Mouse (Mus musculus) CH12.LX (cell line): ENCODE measurements around the gene Best3. TPM values are rescaled to one million over a fixed set of nuclear protein-coding genes. Genes with fewer than 3 reads are reported as not detected.

Experiments used
- DNase-seq: peaks from one replicate; pipeline ENCODE4 v3.0.0-alpha.2; 2013; ENCODE audit errors: extremely low read depth
- H3K27ac ChIP-seq: 2 replicates; pipeline ENCODE4 v1.5.1; 2012; ENCODE audit warnings: low read depth, mild to moderate bottlenecking, control low read depth, moderate library complexity; ENCODE audit not compliant: insufficient read depth
- H3K27me3 ChIP-seq: replicated peaks from 2 replicates; pipeline ENCODE3; 2012; ENCODE audit warnings: inconsistent platforms
- H3K36me3 ChIP-seq, 2 experiments: replicated peaks in 1 of 2; 2 replicates each; pipeline versions ENCODE3 to v1.6.1; 2012; ENCODE audit warnings: inconsistent platforms in 1 of 2, low read length in 1 of 2, mild to moderate bottlenecking in 1 of 2, mixed read lengths in 1 of 2, moderate library complexity in 1 of 2; ENCODE audit not compliant: control insufficient read depth in 1 of 2, insufficient read depth in 1 of 2
- H3K4me1 ChIP-seq, 2 experiments: 2 replicates each; pipeline ENCODE4 v1.6.1; 2012; ENCODE audit warnings: inconsistent platforms in 1 of 2, moderate library complexity in 1 of 2; ENCODE audit not compliant: insufficient read depth in 2 of 2, control insufficient read depth in 1 of 2
- H3K4me2 ChIP-seq: 2 replicates; pipeline ENCODE4 v1.6.1; 2012; ENCODE audit warnings: low read depth, mild to moderate bottlenecking, control low read depth; ENCODE audit not compliant: poor library complexity, insufficient read depth, severe bottlenecking
- H3K4me3 ChIP-seq, 3 experiments: fragments of 150-350 bp in 1 of 3; sonication (generic) in 1 of 3; replicated peaks in 1 of 3; 2 replicates each; pipeline versions ENCODE3 to v1.5.1; 2011 to 2012; ENCODE audit warnings: low read depth in 2 of 3, low read length in 2 of 3, mild to moderate bottlenecking in 2 of 3, moderate library complexity in 2 of 3, control low read depth in 1 of 3, improper control_type of control experiment in 1 of 3, inconsistent platforms in 1 of 3, mixed read lengths in 1 of 3; ENCODE audit not compliant: poor library complexity in 1 of 3
- H3K79me2 ChIP-seq: replicated peaks from 2 replicates; pipeline ENCODE4 v1.6.1; 2012; ENCODE audit warnings: mild to moderate bottlenecking, moderate library complexity; ENCODE audit not compliant: control insufficient read depth, poor library complexity, insufficient read depth, severe bottlenecking; ENCODE audit errors: extremely low read depth
- H3K9ac ChIP-seq: 2 replicates; pipeline ENCODE4 v1.6.1; 2012; ENCODE audit warnings: low read depth, mild to moderate bottlenecking, control low read depth, moderate library complexity; ENCODE audit not compliant: insufficient read depth
- H3K9me3 ChIP-seq: replicated peaks from 2 replicates; pipeline ENCODE3; 2012; ENCODE audit warnings: low read length, inconsistent platforms, mixed read lengths
- BHLHE40 ChIP-seq: IDR thresholded peaks from 2 replicates; pipeline ENCODE4 v1.6.1; 2011; ENCODE audit warnings: mild to moderate bottlenecking, low read depth, low read length, improper control_type of control experiment
- CHD1 ChIP-seq: IDR thresholded peaks from 2 replicates; pipeline ENCODE4 v1.6.1; 2012; ENCODE audit warnings: low read depth, low read length, improper control_type of control experiment, inconsistent platforms
- CHD2 ChIP-seq: IDR thresholded peaks from 2 replicates; pipeline ENCODE4 v1.6.1; 2011; ENCODE audit warnings: low read length, improper control_type of control experiment
- CTCF ChIP-seq, 2 experiments: IDR thresholded peaks in 1 of 2; conservative IDR thresholded peaks in 1 of 2; 2 replicates each; pipeline ENCODE4 v1.5.1; 2011 to 2012; ENCODE audit warnings: low read depth in 2 of 2, low read length in 2 of 2, improper control_type of control experiment in 1 of 2, inconsistent platforms in 1 of 2, mild to moderate bottlenecking in 1 of 2, moderate library complexity in 1 of 2
- E2F4 ChIP-seq: IDR thresholded peaks from 2 replicates; pipeline ENCODE4 v1.6.1; 2011; ENCODE audit warnings: low read depth, low read length, improper control_type of control experiment; ENCODE audit not compliant: insufficient replicate concordance
- ELF1 ChIP-seq: IDR thresholded peaks from 2 replicates; pipeline ENCODE4 v1.6.1; 2014; ENCODE audit warnings: low read depth, mild to moderate bottlenecking, inconsistent platforms, low read length, improper control_type of control experiment
- ETS1 ChIP-seq: conservative IDR thresholded peaks from 2 replicates; pipeline ENCODE4 v1.6.1; 2012; ENCODE audit warnings: low read depth, mild to moderate bottlenecking, inconsistent platforms, low read length, improper control_type of control experiment, moderate library complexity
- HCFC1 ChIP-seq: IDR thresholded peaks from 2 replicates; pipeline ENCODE4 v1.6.1; 2012; ENCODE audit warnings: low read depth, mild to moderate bottlenecking, inconsistent platforms, low read length, improper control_type of control experiment
- IRF4 ChIP-seq: IDR thresholded peaks from 2 replicates; pipeline ENCODE4 v1.6.1; 2014; ENCODE audit warnings: low read depth, mild to moderate bottlenecking, inconsistent platforms, low read length, improper control_type of control experiment
- JUND ChIP-seq: conservative IDR thresholded peaks from 2 replicates; pipeline ENCODE4 v1.6.1; 2011; ENCODE audit warnings: low read depth, low read length, improper control_type of control experiment
- KAT2A ChIP-seq: IDR thresholded peaks from 2 replicates; pipeline ENCODE4 v1.6.1; 2012; ENCODE audit warnings: low read length, improper control_type of control experiment, inconsistent platforms; ENCODE audit not compliant: insufficient replicate concordance
- MAZ ChIP-seq: IDR thresholded peaks from 2 replicates; pipeline ENCODE4 v1.6.1; 2012; ENCODE audit warnings: low read depth, mild to moderate bottlenecking, inconsistent platforms, low read length, improper control_type of control experiment, moderate library complexity
- MEF2A ChIP-seq: IDR thresholded peaks from 2 replicates; pipeline ENCODE4 v1.6.1; 2014; ENCODE audit warnings: low read depth, mild to moderate bottlenecking, inconsistent platforms, low read length, improper control_type of control experiment, borderline replicate concordance
- MXI1 ChIP-seq: IDR thresholded peaks from 2 replicates; pipeline ENCODE4 v1.6.1; 2011; ENCODE audit warnings: mild to moderate bottlenecking, low read depth, low read length, improper control_type of control experiment
- NELFE ChIP-seq: IDR thresholded peaks from 2 replicates; pipeline ENCODE4 v1.6.1; 2011; ENCODE audit warnings: low read depth, low read length, improper control_type of control experiment
- NRF1 ChIP-seq: IDR thresholded peaks from 2 replicates; pipeline ENCODE4 v1.6.1; 2014; ENCODE audit warnings: low read depth, mild to moderate bottlenecking, inconsistent platforms, low read length, improper control_type of control experiment, moderate library complexity
- PAX5 ChIP-seq: IDR thresholded peaks from 2 replicates; pipeline ENCODE4 v1.6.1; 2012; ENCODE audit warnings: low read length, inconsistent platforms, mixed read lengths
- POLR2A ChIP-seq: IDR thresholded peaks from 2 replicates; pipeline ENCODE4 v1.6.1; 2011; ENCODE audit warnings: low read depth, mild to moderate bottlenecking, improper control_type of control experiment, low read length
- RCOR1 ChIP-seq: conservative IDR thresholded peaks from 2 replicates; pipeline ENCODE4 v1.6.1; 2012; ENCODE audit warnings: low read depth, mild to moderate bottlenecking, inconsistent platforms, low read length, improper control_type of control experiment
- SMC3 ChIP-seq: IDR thresholded peaks from 2 replicates; pipeline ENCODE4 v1.6.1; 2011; ENCODE audit warnings: low read depth, low read length, improper control_type of control experiment
- TCF12 ChIP-seq: IDR thresholded peaks from 2 replicates; pipeline ENCODE4 v1.6.1; 2014; ENCODE audit warnings: low read depth, mild to moderate bottlenecking, inconsistent platforms, low read length, improper control_type of control experiment
- UBTF ChIP-seq: IDR thresholded peaks from 2 replicates; pipeline ENCODE4 v1.6.1; 2012; ENCODE audit warnings: low read depth, mild to moderate bottlenecking, inconsistent platforms, low read length, improper control_type of control experiment, moderate library complexity
- USF1 ChIP-seq: IDR thresholded peaks from 2 replicates; pipeline ENCODE4 v1.6.1; 2014; ENCODE audit warnings: low read depth, mild to moderate bottlenecking, inconsistent platforms, low read length, improper control_type of control experiment
- USF2 ChIP-seq: conservative IDR thresholded peaks from 2 replicates; pipeline ENCODE4 v1.6.1; 2011; ENCODE audit warnings: low read depth, low read length, improper control_type of control experiment
- ZC3H11A ChIP-seq: IDR thresholded peaks from 2 replicates; pipeline ENCODE4 v1.6.1; 2012; ENCODE audit warnings: low read depth, mild to moderate bottlenecking, inconsistent platforms, low read length, improper control_type of control experiment
- ZMIZ1 ChIP-seq: IDR thresholded peaks from 2 replicates; pipeline ENCODE4 v1.6.1; 2012; ENCODE audit warnings: low read depth, mild to moderate bottlenecking, inconsistent platforms, low read length, improper control_type of control experiment
- ZNF384 ChIP-seq: IDR thresholded peaks from 2 replicates; pipeline ENCODE4 v1.6.1; 2012; ENCODE audit warnings: low read depth, low read length, improper control_type of control experiment, inconsistent platforms
- dilution Hi-C: fragments of 300-500 bp; cut with MboI; formaldehyde crosslinking; loops from 2 replicates; pipeline ENCODE4 v1.14.3; 2020; ENCODE audit warnings: low sequenced_read_pairs; ENCODE audit not compliant: extremely low pct_unique_long_range_greater_than_20kb, extremely low pct_ligation_motif_present
- in situ Hi-C: fragments of 300-500 bp; cut with MboI; formaldehyde crosslinking; loops from 3 replicates; pipeline ENCODE4 v1.14.3; 2019; ENCODE audit warnings: low sequenced_read_pairs, low pct_ligation_motif_present, low pct_unique_long_range_greater_than_20kb, mixed read lengths
- polyA plus RNA-seq: library from polyadenylated mRNA; unstranded; fragments of >175 nt; gene quantifications from 2 replicates; pipeline ENCODE4 v1.2.1, GENCODE M21; 2012; ENCODE audit warnings: low read depth; ENCODE audit not compliant: insufficient read length
- total RNA-seq, 2 experiments: library from RNA; depleted of rRNA; stranded (reverse); fragments of 300-350 nt in 1 of 2; fragments of >200 nt in 1 of 2; gene quantifications; 2 replicates each; pipeline ENCODE4 v1.2.3; 2012 to 2014

Gene Best3
- total and polyA plus RNA-seq, 3 experiments = not detected

DNA sequence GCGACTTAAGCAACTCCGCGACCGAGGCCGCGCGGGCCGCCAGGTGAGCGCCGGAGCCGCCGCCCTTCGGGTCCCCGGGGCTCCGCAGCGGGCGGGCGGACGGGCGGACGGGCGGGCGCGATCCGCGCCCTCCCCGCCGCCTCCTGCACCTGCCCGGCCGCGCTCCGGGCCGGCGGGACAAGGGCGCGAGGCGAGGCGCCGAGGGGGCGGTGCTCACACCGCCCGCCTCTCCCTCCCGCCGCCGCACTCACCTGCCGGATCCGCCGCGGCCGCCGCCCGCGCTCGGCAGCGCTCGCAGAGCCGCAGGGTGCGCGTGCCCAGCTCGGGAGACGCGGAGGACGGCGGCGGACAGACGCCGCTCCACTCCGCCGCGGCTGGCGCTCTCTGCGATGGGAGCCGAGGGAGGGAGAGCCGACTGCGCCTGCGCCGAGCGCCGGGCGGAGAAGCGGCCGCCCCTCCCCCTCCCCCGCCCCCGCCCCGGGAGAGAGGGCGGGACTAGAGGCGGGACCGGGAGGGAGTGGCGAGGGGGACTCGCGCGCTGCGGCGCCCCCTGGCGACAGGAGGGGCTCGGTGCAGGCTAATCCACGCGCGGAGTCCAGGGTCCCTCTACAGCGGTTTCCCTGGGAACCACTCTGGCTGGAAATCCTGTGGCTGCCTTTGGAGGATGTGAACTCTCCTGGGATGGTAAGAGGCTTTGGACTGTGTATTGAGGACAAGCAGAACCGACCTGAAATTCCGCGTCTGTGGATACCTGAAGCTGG, 35.9 kb upstream of the Best3 start, which contains the start of gene Rab3ip:
TSS of gene Rab3ip (minus strand) at position 761 of the 761 bp plus-strand sequence.
- H3K4me1 ChIP-seq = peaks cover 0 to 17% of the 10 kb centered on the region in 2 experiments; a peak in 3 of 4 replicates
- H3K4me2 ChIP-seq = peak within 1 kb of the TSS; percentile 97
- peak within 1 kb of the TSS; percentile 79 for H3K9ac ChIP-seq
- TF ChIP-seq NELFE = peak; percentile 40; the same call in 1 of the 2 replicates
- TF ChIP-seq BHLHE40 = 0 out of 2 replicates have a peak, but pooled peaks have one; percentile 12
- peak; percentile 81 for TF ChIP-seq NRF1
- TF ChIP-seq ETS1 = no peak
- peak; percentile 18 for TF ChIP-seq SMC3
- peak; percentile 74 for TF ChIP-seq CHD2
- TF ChIP-seq ELF1 = peak; percentile 25; the same call in 1 of the 2 replicates
- 0 out of 2 replicates have a peak, but pooled peaks have one; percentile 27 for TF ChIP-seq KAT2A
- TF ChIP-seq IRF4 = peak; percentile 67
- TF ChIP-seq CTCF (conservative IDR thresholded peaks at IDR 0.05 in 1 of 2, IDR thresholded peaks at IDR 0.05 in 1 of 2; ENCODE audit: low read depth in 2 of 2, low read length in 2 of 2) = peak; percentile 37 to 74; a peak in 2 of 4 replicates
- no peak; the same call in 1 of the 2 replicates for TF ChIP-seq UBTF
- peak; percentile 9; the same call in 1 of the 2 replicates for TF ChIP-seq MEF2A
- TF ChIP-seq ZMIZ1 = peak; percentile 40; the same call in 1 of the 2 replicates
- peak; percentile 63 for TF ChIP-seq TCF12
- peak; percentile 86 for TF ChIP-seq MAZ
- no peak for TF ChIP-seq JUND
- peak; percentile 39; the same call in 1 of the 2 replicates for TF ChIP-seq HCFC1
- peak; percentile 57; the same call in 1 of the 2 replicates for TF ChIP-seq POLR2A
- TF ChIP-seq PAX5 = no peak
- H3K9me3 ChIP-seq = peaks cover 4% of the 10 kb centered on the region
- H3K4me3 ChIP-seq = peak within 1 kb of the TSS; percentile 67 to 82 (median 77)
- peaks cover 7% of the 10 kb centered on the region for H3K27me3 ChIP-seq
- dilution Hi-C loops (no loop called here), in situ Hi-C loops (no loop called here)
- H3K27ac ChIP-seq = no peak within 1 kb of the TSS
- no peaks in the 10 kb centered on the region for H3K79me2 ChIP-seq
- H3K36me3 ChIP-seq = peaks cover 3 to 21% of the 10 kb centered on the region in 2 experiments
- DNase-seq = peak; percentile 80

DNA sequence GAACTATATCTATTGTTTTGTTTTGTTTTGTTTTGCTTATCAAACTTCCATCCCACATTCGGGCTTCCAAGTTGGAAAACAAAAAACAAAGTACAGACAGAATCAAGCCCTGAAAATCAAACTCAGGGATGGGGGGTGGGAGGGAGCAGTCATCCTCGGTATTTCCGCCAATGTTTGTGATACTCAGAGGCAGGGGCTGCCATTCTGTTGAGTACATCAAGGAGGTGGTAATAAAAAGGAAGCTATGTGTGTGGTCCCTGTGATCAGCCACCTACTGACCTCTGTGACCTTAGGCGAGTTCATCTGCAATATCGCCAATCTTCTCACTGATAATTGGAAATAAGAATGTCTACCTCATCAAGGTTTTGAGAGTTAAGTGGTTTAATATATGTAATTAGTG, 35.2 kb upstream of the Best3 start:
- peaks cover 3 to 27% of the 10 kb centered on the region in 2 experiments for H3K36me3 ChIP-seq
- in situ Hi-C loops (no loop called here), dilution Hi-C loops (no loop called here)
- peak overlapping the region; percentile 79 for H3K9ac ChIP-seq
- no peak for DNase-seq
- no peaks in the 10 kb centered on the region for H3K79me2 ChIP-seq
- H3K27ac ChIP-seq = no peak overlapping the region
- no peak for TF ChIP-seq CHD1
- no peak for TF ChIP-seq HCFC1
- no peak for TF ChIP-seq USF2
- no peak for TF ChIP-seq ELF1
- no peak for TF ChIP-seq MEF2A
- no peak for TF ChIP-seq ZMIZ1
- no peak for TF ChIP-seq ZNF384
- no peak for TF ChIP-seq MXI1
- no peak for TF ChIP-seq BHLHE40
- TF ChIP-seq ZC3H11A = no peak
- no peak for TF ChIP-seq E2F4
- TF ChIP-seq SMC3 = no peak
- no peak for TF ChIP-seq POLR2A
- no peak for TF ChIP-seq RCOR1
- TF ChIP-seq USF1 = no peak
- H3K4me1 ChIP-seq = peaks cover 0 to 17% of the 10 kb centered on the region in 2 experiments; a peak in 3 of 4 replicates
- H3K27me3 ChIP-seq = peaks cover 7% of the 10 kb centered on the region
- peak overlapping the region; percentile 58 to 77 (median 66) for H3K4me3 ChIP-seq
- H3K4me2 ChIP-seq = peak overlapping the region; percentile 97
- H3K9me3 ChIP-seq = peaks cover 4% of the 10 kb centered on the region
